Mouse (Mus musculus): ENCODE measurements around the gene Rapgef3.

The Rapgef3 gene

GRCm38 (mm10) chr15:97770280-97770679, 2.5 kb upstream of the Rapgef3 start:
- no peak for DNase-seq

GRCm38 (mm10) chr15:97768192-97768591, 420 bp upstream of the Rapgef3 start:
- DNase-seq, result peak; percentile 64

DNA sequence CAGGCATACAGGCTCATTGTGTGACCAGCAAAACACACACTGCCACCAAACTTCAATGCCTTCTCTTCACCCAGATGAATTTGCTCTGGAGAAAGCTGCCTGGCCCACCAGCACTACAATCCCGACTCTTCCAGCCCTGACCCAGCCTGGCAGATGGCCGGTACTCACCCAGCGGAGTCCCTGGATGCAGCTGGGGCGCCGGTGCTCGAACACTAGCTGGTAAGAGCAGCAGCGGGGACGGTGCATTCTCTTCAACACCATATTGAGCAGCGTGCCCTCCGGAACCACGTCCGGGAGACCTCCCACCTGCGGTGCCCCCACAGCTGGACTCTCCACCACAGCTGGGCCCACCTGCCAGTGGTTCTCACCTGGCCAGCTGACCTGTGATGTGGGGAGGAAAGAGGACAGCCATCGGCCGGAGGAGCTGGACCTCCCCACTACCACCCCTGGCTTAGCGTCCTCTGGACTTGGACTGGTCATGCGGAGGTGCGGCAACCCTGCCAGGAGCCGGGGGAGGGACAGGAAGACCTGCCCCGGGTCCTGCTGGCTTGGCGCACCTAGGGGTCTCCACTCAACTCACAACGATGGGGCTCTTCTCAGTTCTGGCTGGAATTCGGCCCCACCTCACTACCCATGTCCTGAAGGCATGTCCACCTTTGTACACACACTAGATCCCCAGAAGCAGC, 1.0 kb downstream of the Rapgef3 start:
- DNase-seq, result peak; percentile 39

- DNase-seq, result peak; percentile 52
Measured at GRCm38 (mm10) chr15:97766194-97766593, 1.6 kb downstream of the Rapgef3 start.

GRCm38 (mm10) chr15:97765090-97765794, 2.5 kb downstream of the Rapgef3 start:
- DNase-seq, result peak; percentile 28

- DNase-seq, result no peak
Measured at GRCm38 (mm10) chr15:97764532-97764931, 3.2 kb downstream of the Rapgef3 start.

DNA sequence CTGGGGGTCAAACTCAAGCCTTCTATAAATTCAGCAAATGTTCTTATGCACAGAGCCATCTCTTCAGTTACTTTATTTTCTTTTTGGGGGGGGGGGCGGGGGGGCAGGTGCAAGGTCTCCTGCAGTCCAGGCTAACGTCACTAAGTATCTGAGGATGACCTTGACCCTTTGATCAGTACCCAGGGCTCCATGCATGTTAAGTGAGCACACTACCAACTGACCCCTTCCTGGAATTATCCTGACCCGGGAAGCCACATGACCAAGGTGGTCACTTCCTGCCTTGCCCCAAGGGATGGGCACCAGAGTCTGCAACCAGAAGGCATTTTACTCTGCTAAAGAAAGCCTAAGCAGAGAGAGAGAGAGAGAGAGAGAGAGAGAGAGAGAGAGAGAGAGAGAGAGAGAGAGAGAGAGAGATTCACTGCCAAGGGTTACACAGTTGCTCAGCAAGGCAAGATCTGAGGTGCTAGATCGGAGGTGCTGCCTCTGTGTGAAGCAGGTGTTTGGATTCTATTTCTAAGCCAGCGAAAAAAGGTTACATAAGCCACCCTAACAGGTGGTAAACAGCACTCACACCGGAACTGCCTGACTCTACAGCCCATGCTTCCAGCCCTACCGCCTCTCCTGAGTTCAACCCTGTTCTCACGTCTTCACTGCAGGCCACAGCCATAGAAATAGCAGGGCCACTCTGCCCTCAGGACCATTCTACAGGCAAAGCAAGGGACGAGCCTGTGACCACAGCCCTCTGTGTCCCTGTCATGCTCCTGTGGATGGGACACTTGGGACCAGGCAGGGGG, 4.3 kb downstream of the Rapgef3 start:
- no peak for DNase-seq

DNA sequence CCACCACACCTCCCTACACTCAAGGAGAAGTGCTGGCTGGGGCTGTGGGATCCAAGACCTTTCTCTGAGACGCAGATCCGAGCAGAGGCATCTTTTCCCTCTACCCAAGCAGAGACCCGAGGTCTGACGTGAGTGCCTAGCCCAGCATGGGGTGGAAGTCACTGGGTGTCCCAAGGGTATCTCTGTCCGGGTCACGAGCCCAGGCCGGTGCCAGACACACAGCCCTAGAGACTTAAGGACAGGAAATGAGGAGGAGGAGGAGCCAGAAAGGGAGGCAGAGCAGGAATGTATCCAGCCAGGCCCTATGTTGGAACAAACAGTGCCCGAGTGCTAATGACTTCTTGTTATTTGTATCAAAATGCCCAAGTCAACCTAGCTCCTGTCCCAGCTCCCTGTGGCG, 5.0 kb downstream of the Rapgef3 start:
- DNase-seq, result no peak

- no peak for DNase-seq
Measured at GRCm38 (mm10) chr15:97761438-97761837, 6.3 kb downstream of the Rapgef3 start.

- no peak for DNase-seq
Measured at GRCm38 (mm10) chr15:97760952-97761351, 6.8 kb downstream of the Rapgef3 start.

- DNase-seq, result no peak
Measured at GRCm38 (mm10) chr15:97760006-97760405, 7.8 kb downstream of the Rapgef3 start.

DNA sequence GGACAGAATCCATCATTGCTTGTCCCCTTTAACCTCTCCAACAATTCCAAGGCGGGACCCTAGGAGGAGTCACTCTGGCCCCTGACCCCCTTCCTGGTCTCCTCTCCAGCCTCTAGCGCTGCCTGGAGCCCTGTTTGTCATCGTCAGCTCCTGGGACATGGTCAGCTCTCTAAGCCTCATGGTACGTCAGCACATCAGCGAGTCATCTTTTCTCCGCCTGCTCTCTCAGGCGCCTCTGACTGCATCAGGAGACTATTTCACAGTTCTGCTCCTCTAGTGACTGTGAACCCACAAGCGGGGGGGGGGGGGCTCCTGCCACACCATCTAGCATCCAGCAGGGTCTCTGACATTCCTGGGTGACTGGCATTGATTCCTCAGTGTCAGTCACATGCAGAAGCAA, 12.4 kb downstream of the Rapgef3 start:
- no peak for DNase-seq

DNA sequence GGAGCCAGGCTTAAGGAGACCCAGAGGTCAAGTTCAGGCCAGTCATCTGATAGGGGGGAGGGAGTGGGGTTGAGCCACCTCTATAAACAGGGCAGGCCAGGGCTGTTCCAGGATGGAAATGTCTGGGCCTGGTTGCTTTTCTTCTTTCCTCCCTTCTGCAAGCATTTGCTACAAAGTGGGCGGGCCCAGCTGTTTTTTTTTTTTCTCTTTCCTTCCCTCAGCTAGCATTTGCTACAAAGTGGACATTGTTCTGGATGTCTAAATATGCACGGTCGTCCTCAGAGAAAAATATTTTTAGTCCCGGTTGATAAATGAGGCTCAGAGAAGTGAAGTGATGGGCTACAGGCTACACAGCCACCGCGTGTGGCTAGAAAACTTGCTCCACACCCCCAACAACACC, 13.3 kb downstream of the Rapgef3 start:
- DNase-seq, result no peak

- no peak for DNase-seq
Measured at GRCm38 (mm10) chr15:97752491-97752890, 15.3 kb downstream of the Rapgef3 start.

GRCm38 (mm10) chr15:97751676-97752075, 16.1 kb downstream of the Rapgef3 start:
- no peak for DNase-seq

GRCm38 (mm10) chr15:97750697-97751096, 17.1 kb downstream of the Rapgef3 start:
- DNase-seq, result peak; percentile 56

DNA sequence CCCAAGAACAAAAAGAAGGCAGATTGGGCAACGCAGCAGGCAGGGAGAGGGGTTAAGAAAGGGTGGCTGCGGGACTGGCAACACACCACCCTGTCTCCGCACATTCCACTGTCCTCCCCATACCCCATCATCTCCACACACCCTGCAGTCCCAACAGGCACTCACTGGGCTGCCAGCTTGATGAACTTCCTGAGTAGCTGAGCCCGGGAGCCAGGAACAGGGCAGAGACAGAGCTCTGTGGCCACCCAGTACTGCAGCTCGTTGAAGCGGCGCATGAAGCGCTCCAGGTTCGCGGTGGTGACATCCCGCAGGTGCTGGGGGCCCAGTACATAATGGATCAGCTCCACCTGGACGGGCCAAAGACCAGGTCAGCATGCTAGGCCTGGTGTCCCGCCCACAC, 17.9 kb downstream of the Rapgef3 start:
- DNase-seq, result no peak

DNA sequence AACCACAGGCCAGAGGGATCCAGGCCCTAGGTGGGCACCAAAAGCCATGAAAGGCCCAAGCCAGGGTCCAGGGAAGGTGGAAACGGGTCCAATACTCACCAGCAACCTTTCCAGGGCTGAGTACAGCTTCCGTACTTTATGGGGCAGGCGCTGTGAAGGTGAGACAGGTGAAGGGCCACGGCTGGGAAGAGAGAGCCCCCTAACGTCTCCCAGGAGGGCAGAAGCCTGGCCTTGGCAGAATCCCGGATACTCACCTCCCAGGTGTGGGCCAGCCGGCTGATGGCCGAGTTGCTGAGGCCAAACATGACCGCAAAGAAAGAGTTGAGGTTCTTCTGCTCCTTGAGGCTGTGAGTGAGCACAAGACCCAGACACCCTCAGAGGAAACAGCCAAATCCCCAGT, 18.4 kb downstream of the Rapgef3 start:
- DNase-seq, result no peak

DNA sequence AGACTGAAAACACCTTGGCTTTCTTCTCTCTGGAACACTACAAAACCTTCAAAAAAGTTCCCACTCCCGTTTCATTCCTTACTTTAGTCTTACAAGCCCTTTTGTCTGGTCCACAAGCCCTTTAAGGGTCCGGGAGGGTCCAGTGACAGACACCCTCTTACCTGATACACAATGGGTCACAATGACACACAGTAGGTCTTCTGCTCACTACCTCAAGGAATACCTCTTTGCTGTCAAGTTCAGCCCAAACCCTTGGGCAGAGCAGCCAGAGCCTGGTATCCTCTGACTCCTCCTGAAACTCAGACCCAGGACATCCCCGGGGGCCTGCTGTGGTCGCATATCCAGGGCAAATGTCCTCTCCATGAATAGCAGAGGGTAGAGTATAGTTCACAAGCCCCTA, 18.8 kb downstream of the Rapgef3 start:
- DNase-seq, result no peak

DNA sequence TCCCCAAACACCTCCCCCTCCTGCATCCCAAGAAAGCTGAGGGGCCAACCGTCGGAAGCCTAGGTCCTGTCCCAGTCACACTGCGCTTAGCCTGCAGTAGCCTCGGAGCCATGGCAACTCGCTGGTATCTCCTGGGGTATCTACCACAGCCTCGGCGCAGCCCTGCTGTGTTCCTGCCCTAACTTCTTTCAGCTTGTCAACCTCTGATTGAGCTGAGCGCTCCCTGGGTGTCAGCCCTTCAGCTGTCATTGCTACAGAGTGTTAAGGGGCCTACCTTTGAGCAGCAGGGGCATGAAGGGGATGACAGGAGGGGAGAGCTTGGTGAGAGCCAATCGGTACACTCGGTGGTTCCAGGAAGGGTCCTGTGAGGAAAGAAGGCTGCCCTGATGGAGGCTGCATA, 19.5 kb downstream of the Rapgef3 start:
- no peak for DNase-seq

- no peak for DNase-seq
Measured at GRCm38 (mm10) chr15:97747486-97747885, 20.3 kb downstream of the Rapgef3 start.

GRCm38 (mm10) chr15:97746748-97747147, 21.0 kb downstream of the Rapgef3 start:
- no peak for DNase-seq

GRCm38 (mm10) chr15:97746278-97746677, 21.5 kb downstream of the Rapgef3 start:
- DNase-seq, result no peak

DNA sequence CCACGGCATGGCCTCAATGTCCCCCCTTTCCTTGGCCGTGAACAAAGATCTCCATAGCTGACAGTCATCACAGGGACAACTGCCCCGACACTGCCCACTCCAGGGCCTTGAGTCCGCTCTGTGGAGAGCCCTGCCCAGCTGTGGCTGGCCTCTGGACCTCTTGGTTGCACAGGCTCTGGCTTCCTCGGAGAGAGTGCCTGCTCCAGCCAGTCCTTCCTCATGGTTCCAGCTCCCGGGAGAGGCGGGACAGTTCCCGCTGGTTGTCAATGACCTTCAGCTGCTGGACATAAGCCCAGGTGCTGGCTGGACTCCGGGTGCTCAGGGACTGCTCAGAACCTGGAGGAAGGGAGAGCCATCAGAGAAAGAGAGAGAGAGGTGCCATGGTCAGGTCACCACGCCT, 22.4 kb downstream of the Rapgef3 start:
- no peak for DNase-seq

All from embryo, embryonic 11 days (tissue).